12 mouse cellular contexts compared by ENCODE assay signal in the genomic region with DNA sequence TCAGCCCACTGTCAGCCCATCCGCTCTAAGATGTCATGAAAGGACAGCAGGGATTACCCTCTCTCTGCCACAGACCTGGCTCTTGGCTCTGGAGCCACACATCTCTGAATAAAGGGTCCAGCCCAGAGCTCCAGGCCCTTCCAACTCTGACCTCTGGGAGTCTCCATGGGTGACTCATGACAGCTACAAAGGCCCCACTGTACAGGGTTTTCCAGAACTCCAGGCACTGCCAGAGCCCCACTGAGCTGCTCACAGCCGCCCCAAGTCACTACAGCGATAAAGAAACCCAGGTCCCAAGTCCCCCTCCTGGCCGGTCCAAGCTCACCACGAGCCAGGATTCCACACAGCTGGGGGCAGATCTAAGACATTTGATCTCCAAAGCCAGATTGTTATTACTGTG. TPM values are rescaled to one million over a fixed set of nuclear protein-coding genes. Genes with fewer than 3 reads are reported as not detected.
DNase-seq lines count a peak whose midpoint lies in the region; ATAC-seq and TF ChIP-seq lines count a peak whose summit lies in the region.
"Had no signal": no experiment of that assay in that cellular context is flagged by ENCODE, and none has a peak within 500 bp of the region (broad histone marks: within the 10 kb centered on the region; RNA-seq: fewer than 3 reads in every experiment).

No protein-coding gene starts in this region.

- H3K27me3 ChIP-seq in heart, embryonic 11.5 days (ENCODE audit: control insufficient read depth, insufficient read depth, low read length): no peaks in the 10 kb centered on the region
- H3K27me3 ChIP-seq in embryonic facial prominence, embryonic 11.5 days (ENCODE audit: control insufficient read depth, insufficient read depth, low read length): no peaks in the 10 kb centered on the region
- H3K27me3 ChIP-seq: kidney, embryonic 15.5 days had no signal

- intact Hi-C loops in heart, postnatal 10 days (cut with DNase I): no loop called here
- intact Hi-C loops in left cerebral cortex, adult 2 months (cut with DNase I): no loop called here

- H3K9ac ChIP-seq in heart, embryonic 11.5 days (ENCODE audit: low read depth, low read length): no peak overlapping the region
- no peak overlapping the region for H3K9ac ChIP-seq in embryonic facial prominence, embryonic 11.5 days (replicated peaks; ENCODE audit: low read length)
- H3K9ac ChIP-seq: kidney, embryonic 15.5 days had no signal

- no peak overlapping the region for H3K4me3 ChIP-seq in heart, embryonic 11.5 days (ENCODE audit: low read depth, low read length)
- no peak overlapping the region for H3K4me3 ChIP-seq in embryonic facial prominence, embryonic 11.5 days (ENCODE audit: low read depth, low read length)
- no peak overlapping the region for H3K4me3 ChIP-seq in left cerebral cortex, adult 2 months
- H3K4me3 ChIP-seq: kidney, embryonic 15.5 days; myocyte had no signal

- H3K36me3 ChIP-seq in heart, embryonic 11.5 days (ENCODE audit: control insufficient read depth, insufficient read depth, low read length): no peaks in the 10 kb centered on the region
- no peaks in the 10 kb centered on the region for H3K36me3 ChIP-seq in embryonic facial prominence, embryonic 11.5 days (replicated peaks; ENCODE audit: control insufficient read depth, insufficient read depth, low read depth, low read length)
- H3K36me3 ChIP-seq: kidney, embryonic 15.5 days had no signal

- TF ChIP-seq CTCF in left cerebral cortex, adult 2 months (IDR thresholded peaks at IDR 0.05): no peak

- H3K9me3 ChIP-seq in heart, embryonic 11.5 days (replicated peaks; ENCODE audit: control insufficient read depth, low read length): no peaks in the 10 kb centered on the region; the same call in 1 of the 2 replicates
- no peaks in the 10 kb centered on the region for H3K9me3 ChIP-seq in embryonic facial prominence, embryonic 11.5 days (replicated peaks; ENCODE audit: control insufficient read depth, low read length)
- H3K9me3 ChIP-seq: kidney, embryonic 15.5 days had no signal

- no peak for ATAC-seq in heart, embryonic 11.5 days (replicated peaks; ENCODE audit: insufficient number of reproducible peaks, low FRiP score, low TSS enrichment)
- ATAC-seq in embryonic facial prominence, embryonic 11.5 days (replicated peaks; ENCODE audit: insufficient number of reproducible peaks, low FRiP score, low TSS enrichment, low read depth): no peak
- no peak for ATAC-seq in megakaryocyte progenitor cell, adult 5-6 weeks (replicated peaks; ENCODE audit: poor library complexity)

- 24% methylated on average over 5 of the region's 5 CpGs for WGBS in heart, embryonic 11.5 days (ENCODE audit: insufficient replicate concordance)
- 7% methylated on average over 5 of the region's 5 CpGs for WGBS in embryonic facial prominence, embryonic 11.5 days

- H3K4me1 ChIP-seq in heart, embryonic 11.5 days (ENCODE audit: control insufficient read depth, insufficient read depth, low read length): peaks cover 66% of the 10 kb centered on the region
- peaks cover 18% of the 10 kb centered on the region for H3K4me1 ChIP-seq in embryonic facial prominence, embryonic 11.5 days (ENCODE audit: control insufficient read depth, insufficient read depth, low read length)

- H3K27ac ChIP-seq in heart, embryonic 11.5 days (ENCODE audit: low read depth, low read length): no peak overlapping the region; the same call in 1 of the 2 replicates
- H3K27ac ChIP-seq in embryonic facial prominence, embryonic 11.5 days (replicated peaks; ENCODE audit: low read depth, low read length): no peak overlapping the region
- no peak overlapping the region for H3K27ac ChIP-seq in left cerebral cortex, adult 2 months
- H3K27ac ChIP-seq: kidney, embryonic 15.5 days; macrophage had no signal

- DNase-seq in heart, adult 18-20 months: peak; percentile 51 to 68
- DNase-seq in 3134 (ENCODE audit: extremely low read depth, insufficient read length, low spot score): peak; percentile 55
- DNase-seq in embryonic facial prominence, embryonic 11.5 days (ENCODE audit: low spot score): peak; percentile 28
- DNase-seq in heart, postnatal 10 days: peak; percentile 58 to 63
- DNase-seq in left cerebral cortex, adult 2 months (ENCODE audit: extremely low spot score in 1 of 2, low spot score in 2 of 2): no peak
- no peak for DNase-seq in layer of hippocampus, adult 11-12 months (ENCODE audit: low spot score)
- DNase-seq: retina, postnatal 1 day had no signal

- H3K4me2 ChIP-seq in heart, embryonic 11.5 days: no peak overlapping the region
- H3K4me2 ChIP-seq in embryonic facial prominence, embryonic 11.5 days (ENCODE audit: low read depth, low read length): no peak overlapping the region
- H3K4me2 ChIP-seq: kidney, embryonic 15.5 days had no signal

RNA-seq across cellular contexts. Expression of a gene that starts 34.6 kb away (rescaled TPM):
- total RNA-seq in heart, adult 18-20 months (2021): 10 to 100 TPM; 10.2 to 13.1 TPM
- 3.4 and 4.7 TPM in 2 replicates for polyA plus RNA-seq in heart, embryonic 11.5 days (2014; fragmentation: Nextera tagmentation; extraction: Ambion mirVana)
- polyA plus RNA-seq in embryonic facial prominence, embryonic 11.5 days (2014; fragmentation: Nextera tagmentation; extraction: Ambion mirVana): 5.2 and 6.2 TPM in 2 replicates
- total RNA-seq in heart, postnatal 10 days (2021): 10 to 100 TPM; 13.1 to 14.4 TPM
- 10 to 100 TPM; 10.2 to 10.5 TPM for total RNA-seq in left cerebral cortex, adult 2 months (2021)
- total RNA-seq in megakaryocyte progenitor cell, adult 5-6 weeks (2015): 4.8 and 7.5 TPM in 2 replicates
- total RNA-seq in megakaryocyte progenitor cell, adult 5-6 weeks (2017): 5.7 and 9.2 TPM in 2 replicates

RNA-seq across cellular contexts. Expression of a gene that starts 49.8 kb away (rescaled TPM):
- 1 to 10 TPM; 1.4 to 1.8 TPM for total RNA-seq in heart, adult 18-20 months (2021)
- polyA plus RNA-seq in heart, embryonic 11.5 days (2014; fragmentation: Nextera tagmentation; extraction: Ambion mirVana): 3.1 and 3.3 TPM in 2 replicates
- 12.9 and 13.0 TPM in 2 replicates for polyA plus RNA-seq in embryonic facial prominence, embryonic 11.5 days (2014; fragmentation: Nextera tagmentation; extraction: Ambion mirVana)
- 1 to 10 TPM; 1.1 to 2.1 TPM for total RNA-seq in heart, postnatal 10 days (2021)
- 10 to 100 TPM; 26.7 to 27.6 TPM for total RNA-seq in left cerebral cortex, adult 2 months (2021)
- 0.12 TPM in 1 of 2 replicates, not detected in the other for total RNA-seq in megakaryocyte progenitor cell, adult 5-6 weeks (2015)
- 0.14 TPM in 1 of 2 replicates, not detected in the other for total RNA-seq in megakaryocyte progenitor cell, adult 5-6 weeks (2017)

Comparison
In these comparisons a context has a peak if more than half of its experiments do, and no peak if none do; other contexts are left out.
1. DNase-seq: peak in heart, adult 18-20 months (2 of 2), 3134 (single experiment), embryonic facial prominence, embryonic 11.5 days (single experiment) and heart, postnatal 10 days (2 of 2); none in left cerebral cortex, adult 2 months (0 of 2) and layer of hippocampus, adult 11-12 months (single experiment).
2. RNA of a gene that starts 49.8 kb away (total RNA-seq): 26.7 to 27.6 TPM in left cerebral cortex, adult 2 months; 1.1 to 2.1 TPM in heart, postnatal 10 days, 1.4 to 1.8 TPM in heart, adult 18-20 months and 0.12 to 0.14 TPM in megakaryocyte progenitor cell, adult 5-6 weeks; every median in the first group is over 4 times any median in the second.